Mouse (Mus musculus) c-Kit-positive CD71-positive TER-119-positive erythroid progenitor cells, embryonic 14.5 days (primary cell): ENCODE results near the gene Csgalnact2.

Experiments used
- DNase-seq: peaks from one replicate; pipeline ENCODE4 v3.0.0-alpha.2; 2013; ENCODE audit warnings: low spot score

Csgalnact2 gene

DNA sequence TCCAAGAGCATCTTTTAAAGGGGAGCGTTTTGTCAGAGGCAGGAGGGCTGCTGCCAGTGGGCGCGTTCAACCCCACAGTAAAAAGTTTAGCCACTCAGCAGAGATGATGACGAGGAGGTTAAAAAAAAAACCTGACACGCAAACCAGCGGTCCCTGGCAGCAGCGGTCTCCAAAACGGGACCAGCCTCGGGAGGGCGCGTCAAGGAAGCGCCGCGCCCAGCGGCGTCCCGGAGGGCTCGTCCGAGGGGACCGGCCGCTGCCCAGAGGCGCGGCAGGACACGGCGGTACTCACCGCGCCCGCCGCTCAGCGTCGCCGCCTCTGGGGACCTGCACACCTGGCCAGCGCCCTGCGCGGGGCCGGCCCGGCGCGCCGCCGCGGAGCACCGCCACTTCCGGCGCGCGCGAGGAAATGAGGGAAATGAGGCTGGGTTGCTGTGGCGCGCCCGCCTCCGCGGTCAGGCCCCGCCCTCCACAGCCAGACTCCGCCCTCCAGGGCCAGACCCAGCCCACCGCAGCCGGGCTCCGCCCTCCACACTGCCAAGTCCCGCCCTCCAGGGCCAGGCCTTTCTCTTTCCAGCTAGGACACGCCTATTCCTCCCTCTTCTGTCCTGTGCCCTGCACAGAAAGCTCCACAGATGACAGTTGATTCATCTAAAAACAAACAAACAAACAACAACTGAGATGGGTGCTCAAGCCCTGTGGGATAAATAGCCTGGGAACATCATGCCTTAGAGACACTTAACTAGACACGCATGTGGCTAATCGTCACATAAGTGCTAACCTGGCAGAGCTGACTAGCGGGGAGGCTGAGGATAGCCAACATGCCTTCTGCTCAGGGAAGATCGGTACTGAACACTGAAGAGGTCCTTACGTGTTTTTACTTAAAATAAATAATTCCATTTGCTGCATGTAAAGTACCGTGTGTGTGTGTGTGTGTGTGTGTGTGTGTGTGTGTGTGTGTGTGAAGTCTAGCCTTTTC, at the start of gene Csgalnact2:
TSS of gene Csgalnact2 (minus strand) at position 410 of the 979 bp plus-strand sequence.
- peak; percentile 88 for DNase-seq

DNA sequence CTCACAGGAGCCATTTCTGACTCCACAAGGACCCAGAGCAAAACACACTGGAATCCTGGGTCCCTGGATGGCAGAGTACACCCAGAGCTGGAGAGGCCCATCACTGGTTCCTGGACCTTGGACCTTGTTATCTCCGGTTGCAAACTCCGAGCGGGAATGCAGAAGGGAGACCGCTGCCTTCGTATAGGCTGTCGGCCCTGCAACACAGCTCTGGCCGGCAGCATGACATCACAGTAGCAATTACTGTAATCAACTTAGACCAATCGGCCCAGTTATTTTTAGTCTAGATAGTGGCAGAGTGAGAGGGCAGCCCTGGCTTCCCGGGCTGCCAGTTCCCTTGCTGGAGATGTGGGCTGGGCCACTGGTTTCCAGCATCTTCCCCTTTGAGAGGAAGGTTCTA, 49.7 kb upstream of the Csgalnact2 start:
- DNase-seq: no peak

DNA sequence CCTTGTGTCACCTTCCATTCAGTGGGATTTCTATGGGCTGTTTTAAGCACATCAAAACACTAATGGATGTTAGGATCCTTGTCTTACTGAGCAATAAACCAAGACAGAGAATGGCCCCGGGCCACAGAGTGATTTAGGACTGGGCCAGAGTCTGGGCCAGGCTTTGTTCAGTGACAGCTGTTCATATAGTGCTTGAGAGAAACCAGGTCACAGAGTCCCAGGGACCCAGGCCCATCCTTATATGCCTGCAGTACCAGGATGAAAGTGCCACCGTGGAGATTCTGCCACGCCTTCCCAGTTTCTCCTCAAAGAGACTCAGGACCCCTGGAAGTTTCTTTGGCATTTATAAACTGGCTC, 48.3 kb upstream of the Csgalnact2 start:
- no peak for DNase-seq

DNA sequence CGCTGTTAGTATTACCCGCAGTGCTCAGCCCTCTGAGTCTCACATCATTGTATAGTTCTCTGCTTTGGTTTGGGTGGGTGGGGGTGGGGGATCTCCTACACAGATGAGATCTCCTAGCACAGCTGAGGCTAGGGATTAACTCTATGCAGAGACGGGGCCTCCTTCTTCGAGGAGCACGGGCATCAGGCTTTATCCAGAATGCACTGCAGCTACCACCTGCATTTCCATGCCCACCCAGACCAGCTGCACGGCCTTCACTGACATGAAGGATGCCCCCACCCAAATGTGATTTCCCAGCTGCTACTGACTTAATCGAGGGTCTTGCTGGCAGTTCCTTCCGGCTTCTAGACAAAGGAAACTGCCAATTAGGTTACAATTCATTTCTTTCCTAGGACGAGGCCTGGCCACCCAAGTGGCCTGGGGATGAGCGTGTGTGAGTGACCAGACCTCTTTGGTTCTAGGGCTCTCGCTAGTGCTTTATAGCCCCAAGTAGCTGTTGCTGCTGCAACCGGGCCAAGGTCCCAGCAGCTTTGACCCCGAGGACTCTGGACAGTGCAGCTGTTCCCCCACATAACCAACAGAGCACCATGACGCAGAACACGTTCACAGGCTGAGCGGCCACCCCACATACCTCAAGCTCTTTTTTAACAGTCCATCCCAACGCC, 47.8 kb upstream of the Csgalnact2 start:
- DNase-seq: no peak

DNA sequence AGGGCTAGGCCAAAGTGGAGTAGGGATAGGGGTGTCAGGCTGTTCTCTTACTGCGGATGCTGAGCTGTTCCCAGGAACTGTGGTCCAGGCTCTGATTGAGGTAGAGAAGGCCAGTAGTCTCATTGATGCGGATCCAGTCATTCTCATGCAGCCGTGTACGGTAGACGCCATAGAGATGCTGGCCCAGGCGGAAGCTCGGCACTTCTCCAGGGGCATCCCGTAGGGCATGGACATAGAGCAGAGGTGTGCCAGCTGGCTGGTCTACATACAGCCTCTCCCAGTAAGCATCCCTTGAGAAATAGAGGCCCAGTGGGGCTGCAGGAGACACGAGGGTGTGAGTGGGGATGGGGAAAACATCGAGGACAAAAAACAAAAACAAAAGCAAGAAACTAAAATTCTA, 45.2 kb upstream of the Csgalnact2 start:
- DNase-seq: no peak

DNA sequence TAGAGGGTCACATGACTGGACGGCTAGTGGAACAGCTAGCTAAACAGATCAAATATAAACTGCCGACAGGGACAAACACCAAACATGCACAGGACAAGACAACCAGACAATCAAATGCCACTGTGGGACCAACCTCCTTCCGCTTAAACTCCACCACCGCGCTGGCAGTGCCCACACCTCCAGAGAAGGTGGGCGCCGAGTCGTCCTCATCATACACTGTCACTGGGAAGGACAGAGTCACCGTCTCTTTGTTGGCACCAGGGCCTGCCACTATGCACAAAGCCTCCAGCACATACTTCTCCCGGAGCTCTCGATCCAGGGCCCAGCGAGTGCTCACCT, 41.1 kb upstream of the Csgalnact2 start:
- DNase-seq: no peak

DNA sequence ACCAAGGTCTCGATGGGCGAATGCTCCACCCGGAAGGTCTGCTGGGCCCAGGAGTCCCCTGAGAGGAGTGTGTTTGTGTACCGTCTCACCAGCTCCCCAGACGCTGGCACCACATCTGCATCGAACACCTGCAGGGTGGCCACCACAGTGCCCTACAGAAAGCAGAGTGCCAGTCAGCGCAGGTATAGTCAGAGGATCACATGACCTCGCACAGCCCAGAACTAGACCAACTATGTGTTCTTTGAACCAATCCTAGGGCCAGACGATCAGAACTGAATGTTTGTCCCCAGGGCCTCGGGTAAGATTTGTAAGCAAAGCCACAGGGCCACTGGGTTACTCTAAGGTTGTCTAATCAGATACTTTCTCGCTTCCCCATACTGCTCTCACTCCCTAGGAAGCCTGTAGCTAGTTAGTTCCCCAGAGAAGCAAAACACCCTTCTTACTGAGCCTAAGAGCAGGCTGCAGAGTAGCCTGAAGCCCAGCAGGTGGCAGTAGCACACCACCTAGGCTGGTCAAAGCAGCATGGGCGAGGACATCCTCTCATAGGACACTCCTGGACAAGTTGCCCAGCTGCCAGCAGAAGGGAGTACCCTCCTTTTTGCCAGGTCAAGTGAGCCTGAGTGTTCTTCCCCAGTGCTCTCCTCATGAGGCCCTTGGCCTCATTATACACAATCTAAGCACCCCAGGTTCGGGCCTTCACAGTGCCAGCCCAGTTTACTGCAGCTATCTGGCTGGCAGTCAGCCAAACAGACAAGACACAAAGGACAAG, 40.6 kb upstream of the Csgalnact2 start:
- DNase-seq: peak; percentile 56

DNA sequence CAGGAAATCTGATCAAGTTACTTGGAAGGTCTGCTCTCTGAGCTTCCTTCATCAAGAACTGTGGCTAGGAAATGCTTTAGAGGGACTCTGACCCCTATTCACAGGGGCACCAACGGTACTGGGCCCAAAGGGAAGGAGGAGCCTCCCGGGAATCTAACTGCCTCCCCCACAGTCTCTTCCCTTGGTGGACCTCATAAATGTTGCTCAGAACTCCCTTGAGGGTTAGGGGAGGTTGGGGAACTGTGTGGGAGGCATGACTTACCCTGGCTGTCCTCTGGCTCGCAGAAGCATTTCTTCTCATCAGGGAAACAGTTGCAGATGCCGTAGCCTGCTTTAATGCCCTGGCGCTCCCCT, 35.0 kb upstream of the Csgalnact2 start:
- DNase-seq: no peak

DNA sequence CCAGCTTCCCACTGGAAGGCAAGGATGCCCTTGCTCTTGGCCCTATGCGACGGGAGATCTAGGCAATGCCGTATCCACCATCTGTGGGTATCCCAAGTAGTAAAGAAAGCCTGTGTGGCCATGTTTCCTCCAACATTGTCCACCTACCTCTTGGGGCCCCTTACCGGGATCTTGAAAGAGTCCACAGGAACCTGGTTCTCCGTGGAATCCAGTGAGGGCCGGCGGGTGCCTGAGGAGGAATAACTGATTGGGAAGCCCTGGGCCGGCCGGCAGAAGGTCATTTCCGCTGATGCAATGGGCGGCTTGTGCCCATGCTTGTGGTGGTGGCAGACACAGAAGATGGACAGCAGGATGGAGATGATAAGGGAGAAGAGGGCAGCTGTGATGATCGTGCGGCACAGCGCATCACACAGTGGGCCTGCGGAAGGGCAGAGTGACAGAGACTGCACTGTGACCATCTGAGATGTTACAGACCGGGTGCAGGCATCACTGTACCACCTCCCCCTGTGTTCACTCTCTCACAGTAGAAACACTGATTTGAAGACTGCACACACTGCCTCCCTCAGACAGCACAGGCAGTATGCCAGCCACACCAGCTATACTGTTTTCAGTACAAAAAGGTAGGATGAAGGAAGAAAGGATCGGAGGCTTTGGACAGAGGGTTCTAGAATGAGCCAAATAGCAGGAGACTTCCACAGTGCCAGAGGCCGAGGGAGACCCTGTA, 34.5 kb upstream of the Csgalnact2 start:
- DNase-seq: no peak

DNA sequence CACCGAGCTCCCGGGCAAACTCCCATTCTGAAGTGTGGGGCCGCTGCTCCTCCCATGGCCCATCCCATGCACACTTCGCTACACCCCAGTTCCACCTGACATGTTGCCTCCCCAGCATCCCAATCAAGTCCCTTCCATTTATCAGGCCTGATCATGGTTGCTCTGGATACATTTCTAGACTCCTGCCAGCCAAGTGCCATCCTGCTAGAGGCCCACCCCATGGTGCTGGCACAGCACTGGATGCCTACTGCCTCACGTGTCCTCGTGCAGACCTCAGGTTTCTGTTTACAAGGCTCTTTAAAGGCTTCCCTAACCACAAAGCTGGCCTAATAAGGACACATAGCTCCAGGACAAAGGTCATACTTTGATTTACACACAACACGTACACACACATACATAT, 32.4 kb upstream of the Csgalnact2 start:
- no peak for DNase-seq

DNA sequence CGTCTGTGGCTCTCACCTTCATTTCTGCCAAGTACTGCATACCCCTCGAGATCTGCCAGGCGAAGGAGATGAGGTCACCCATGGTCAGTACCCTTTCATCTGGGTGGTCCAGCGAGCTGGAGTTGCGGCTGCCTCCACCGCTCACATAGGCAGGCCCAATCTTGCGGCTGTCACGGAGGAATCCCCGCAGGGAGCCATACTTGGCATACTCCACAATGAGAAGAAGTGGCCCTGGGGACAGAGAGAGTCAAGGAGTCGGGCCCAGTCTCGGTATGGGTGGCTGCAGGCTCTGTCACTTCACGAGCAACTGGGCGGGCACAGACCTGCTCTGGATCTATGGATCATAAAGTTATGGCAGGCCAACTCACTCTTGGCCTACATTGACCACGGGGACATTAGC, 29.2 kb upstream of the Csgalnact2 start:
- no peak for DNase-seq

DNA sequence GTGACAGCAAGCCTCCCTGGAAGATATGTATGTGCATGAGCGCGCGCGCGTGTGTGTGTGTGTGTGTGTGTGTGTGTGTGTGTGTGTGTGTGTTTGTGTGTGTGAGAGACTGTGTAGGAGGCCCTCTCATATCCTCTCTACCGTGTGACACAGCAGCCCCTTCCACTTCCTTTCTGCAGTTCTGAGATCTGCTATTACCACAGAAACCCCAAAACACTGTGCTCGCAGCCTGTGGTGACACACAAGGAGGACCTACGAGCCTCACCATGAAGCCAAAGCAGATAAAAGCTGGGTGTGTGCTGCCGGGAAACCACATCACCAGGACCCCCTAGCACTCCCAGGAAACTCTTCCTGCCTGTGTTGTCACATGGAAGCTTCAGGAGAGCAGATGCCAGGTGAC, 28.1 kb upstream of the Csgalnact2 start:
- DNase-seq: no peak

DNA sequence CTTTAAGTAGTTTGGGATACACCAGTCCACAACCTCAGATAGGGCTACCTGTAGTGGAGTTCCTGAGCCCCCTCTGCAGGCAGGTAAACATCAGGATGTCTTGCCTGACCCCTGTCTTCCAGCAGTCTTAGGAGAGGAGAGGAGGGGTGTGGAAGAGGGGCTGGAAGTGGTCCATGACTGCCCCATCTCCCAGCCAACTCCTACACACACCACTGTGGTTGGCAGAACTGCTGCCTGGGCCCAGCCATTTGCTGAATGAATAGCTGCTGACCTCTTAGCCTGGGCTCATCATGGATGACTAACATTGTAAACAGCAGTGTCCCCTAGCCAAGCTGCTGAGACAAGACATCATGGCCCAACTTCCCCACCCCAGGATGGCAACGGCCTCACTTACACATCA, 26.6 kb upstream of the Csgalnact2 start:
- DNase-seq: no peak

DNA sequence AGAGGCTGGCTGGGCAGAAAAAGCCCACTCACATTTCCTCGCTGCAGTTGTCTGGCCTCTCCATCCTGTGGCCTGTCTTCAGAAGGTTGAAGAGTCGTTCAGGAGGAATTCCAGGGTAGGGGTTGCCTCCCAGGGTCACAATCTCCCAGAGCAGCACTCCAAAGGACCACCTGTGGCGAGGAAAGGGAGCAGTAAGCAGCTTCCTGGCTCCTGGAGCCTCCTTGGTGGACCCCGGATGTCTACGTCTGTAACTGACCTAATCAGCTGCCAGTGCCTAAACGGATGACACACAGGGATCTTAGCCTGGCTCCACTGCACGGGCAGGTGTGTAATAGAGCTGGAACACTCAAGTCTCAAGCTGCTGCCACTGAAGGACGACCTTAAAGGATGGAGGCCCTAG, 25.8 kb upstream of the Csgalnact2 start:
- DNase-seq: no peak

DNA sequence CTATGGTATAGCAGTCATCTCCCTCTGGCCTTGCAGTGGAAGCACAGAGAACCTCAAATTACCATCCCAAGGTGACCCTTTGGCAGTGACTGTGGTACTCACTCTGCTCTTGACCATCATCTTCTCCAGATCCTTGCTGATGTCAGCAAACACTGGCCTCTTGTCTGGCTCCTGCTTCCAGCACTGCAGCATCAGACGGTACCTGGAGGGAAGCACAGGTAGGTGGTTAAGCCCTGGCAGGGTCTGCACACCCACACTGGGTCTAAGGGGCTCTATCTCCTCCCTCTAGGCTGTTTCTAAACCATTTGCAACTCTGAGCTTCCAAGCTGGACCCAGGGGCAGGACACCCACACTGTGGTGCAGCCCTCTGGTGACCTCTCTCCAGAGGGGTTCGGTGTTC, 24.1 kb upstream of the Csgalnact2 start:
- DNase-seq: no peak

DNA sequence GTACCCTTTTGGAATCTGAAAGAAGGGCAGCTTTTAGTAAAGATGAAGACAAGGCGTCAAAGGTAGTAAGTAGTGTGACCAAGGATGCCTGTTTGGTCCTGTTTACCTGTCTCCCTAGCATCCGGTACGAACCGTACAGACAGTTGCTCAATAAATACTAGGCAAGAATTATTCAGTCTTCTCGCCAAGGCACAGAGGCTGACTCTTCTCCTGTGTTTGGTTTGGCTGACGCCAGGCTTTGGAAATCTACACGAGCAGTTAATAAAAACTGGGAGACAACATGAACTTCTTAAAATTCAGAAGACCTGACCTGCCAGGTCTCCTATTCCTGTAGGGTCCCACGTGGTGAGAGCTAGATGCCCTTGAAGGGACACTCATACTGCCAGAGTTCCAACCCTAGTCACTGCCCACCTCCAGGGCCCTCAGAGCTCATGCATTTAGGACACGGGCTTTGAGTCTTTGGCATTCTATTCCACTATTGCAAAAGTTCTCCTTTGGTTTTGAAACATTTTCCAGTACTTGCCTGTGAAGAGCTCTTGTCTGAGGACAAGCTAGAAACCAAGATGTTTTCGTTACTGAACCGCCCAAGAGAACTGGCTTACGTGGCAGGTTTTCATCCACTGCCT, 23.6 kb upstream of the Csgalnact2 start:
- DNase-seq: no peak

DNA sequence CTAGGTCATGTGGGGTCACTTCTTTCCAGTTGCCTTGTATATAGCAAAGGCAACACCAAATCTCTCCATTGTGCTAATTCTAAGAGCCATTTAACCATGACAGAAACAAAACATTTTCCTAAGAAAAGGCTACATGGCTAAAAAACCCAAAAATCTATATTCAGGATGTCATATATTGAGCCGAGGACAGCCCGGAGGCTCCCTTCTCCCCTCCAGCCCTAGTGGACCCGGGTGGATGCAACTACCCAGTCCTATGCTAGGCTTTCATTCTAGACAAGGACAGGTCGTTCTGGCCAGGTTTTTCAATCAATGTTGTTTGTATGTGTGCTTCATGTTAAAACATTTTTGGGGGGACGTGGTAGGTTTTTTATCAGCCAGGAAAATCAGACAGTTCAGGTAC, 14.2 kb upstream of the Csgalnact2 start:
- DNase-seq: no peak

DNA sequence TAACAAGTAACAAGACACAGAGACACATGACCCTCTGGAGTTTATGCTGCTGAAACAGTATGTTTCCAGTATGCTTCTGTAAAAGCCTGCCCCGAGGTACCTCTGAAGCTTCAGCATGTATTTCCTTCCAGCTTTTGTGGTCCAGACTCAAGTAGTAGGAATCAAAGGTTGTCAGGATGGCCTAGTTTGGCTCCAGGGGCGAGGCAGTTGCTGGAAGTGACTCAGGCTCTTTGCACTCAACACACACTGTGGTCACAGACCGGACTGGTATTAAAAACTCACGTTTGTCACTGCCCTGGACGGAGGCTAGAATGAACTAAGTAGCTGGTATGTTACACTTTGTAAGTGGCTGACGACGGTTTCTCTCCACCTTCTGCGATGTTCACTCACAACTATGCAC, 12.0 kb upstream of the Csgalnact2 start:
- no peak for DNase-seq

DNA sequence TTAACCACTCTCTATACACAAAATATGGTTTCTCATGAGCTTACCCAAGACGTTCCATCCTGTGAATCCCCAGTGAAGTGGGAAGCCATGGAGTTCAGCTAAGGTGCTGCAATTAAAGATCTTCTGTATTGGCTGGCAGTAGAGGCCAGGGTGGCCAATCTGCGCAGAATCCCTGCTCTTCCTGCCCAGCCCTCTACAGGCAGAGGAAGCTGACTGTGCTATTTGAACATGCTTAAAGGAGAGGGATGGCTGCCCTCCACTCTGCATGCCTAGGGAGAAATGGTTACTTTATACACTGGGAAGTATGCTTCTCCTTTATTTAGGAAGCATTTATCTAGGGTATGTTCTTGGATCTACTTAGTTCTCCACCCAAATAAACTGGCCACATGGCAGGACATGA, 11.6 kb upstream of the Csgalnact2 start:
- DNase-seq: no peak

DNA sequence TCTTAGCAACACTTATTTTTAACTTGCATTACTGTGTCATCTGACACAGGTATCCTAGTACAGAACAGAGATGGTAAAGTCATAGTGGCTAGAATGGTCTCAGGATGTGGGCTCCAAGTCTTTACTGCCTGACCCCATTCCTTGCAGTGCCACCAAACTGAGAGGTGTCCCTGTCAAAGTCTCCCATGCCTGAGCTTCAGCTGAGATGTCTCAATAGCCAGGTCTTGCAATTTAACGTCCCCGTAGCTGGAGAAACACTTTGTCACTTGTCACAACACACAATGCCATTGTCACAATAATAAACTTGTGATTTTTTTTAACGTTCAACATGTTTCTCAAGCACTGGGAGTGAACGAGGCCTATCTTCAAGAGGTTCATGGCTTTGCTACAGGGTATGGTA, 11.2 kb upstream of the Csgalnact2 start:
- no peak for DNase-seq

DNA sequence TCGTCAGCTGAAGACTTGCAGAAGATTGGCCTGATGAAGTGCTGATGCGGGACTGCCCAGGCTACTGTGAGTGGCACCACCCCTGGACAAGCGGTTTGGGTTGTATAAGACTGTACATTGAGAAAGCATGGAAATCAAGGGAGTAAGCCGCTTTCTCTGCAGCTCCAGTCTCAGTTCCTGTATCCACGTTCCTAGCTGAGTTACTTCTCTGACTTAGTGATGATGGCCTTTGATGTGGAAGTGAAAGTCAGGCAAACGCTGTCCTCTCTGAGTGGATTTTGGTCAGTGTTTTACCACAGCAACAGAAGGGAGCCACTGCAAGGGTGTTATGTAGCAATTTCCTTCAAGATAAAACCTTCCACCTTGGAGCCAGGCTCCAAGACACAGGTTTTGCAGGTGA, 2.0 kb upstream of the Csgalnact2 start:
- DNase-seq: no peak

DNA sequence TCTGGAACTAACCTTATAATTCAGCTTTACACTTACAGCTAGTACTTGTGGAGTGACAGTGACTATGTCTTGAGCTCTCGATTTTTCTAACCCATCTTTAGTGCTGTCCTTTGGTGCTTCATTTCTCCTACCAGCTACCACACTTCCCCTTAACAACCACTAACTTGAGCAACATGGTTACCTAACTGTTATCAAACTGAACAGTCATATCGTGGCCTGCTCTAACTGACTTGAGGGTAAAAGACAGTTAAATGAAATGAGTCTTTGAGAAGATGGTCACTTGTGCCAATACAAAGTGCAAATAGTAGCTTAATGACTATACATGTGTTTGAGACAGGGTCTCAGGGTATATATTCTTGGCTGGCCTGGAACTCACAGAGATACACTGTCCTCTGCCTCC, 1.8 kb downstream of the Csgalnact2 start:
- DNase-seq: no peak
